Mouse (Mus musculus) MEL (cell line): Measurements from ENCODE around the gene Cd44. TPM values are rescaled to one million over a fixed set of nuclear protein-coding genes. Genes with fewer than 3 reads are reported as not detected.

ENCODE experiments used
- DNase-seq: peaks from one replicate; pipeline ENCODE4 v3.0.0; 2011; ENCODE audit warnings: low read depth, low spot score
- H3K27ac ChIP-seq: 2 replicates; pipeline ENCODE4 v1.5.1; 2012; ENCODE audit warnings: low read depth, mild to moderate bottlenecking, control low read depth, low read length, moderate library complexity; ENCODE audit not compliant: control insufficient read depth
- H3K27me3 ChIP-seq, 2 experiments: fragments of 150-350 bp in 1 of 2; sonication (generic) in 1 of 2; 2 replicates each; pipeline ENCODE4 v1.6.1; 2012; ENCODE audit warnings: low read length in 2 of 2, mild to moderate bottlenecking in 2 of 2, improper control_type of control experiment in 1 of 2, moderate library complexity in 1 of 2; ENCODE audit not compliant: insufficient read depth in 2 of 2, control insufficient read depth in 1 of 2
- H3K36me3 ChIP-seq, 2 experiments: 2 replicates each; pipeline ENCODE4 v1.6.1; 2012 to 2014; ENCODE audit warnings: low read length in 2 of 2, improper control_type of control experiment in 1 of 2, inconsistent platforms in 1 of 2, mild to moderate bottlenecking in 1 of 2; ENCODE audit not compliant: insufficient read depth in 2 of 2, control insufficient read depth in 1 of 2
- H3K4me1 ChIP-seq, 2 experiments: fragments of 150-350 bp in 1 of 2; sonication (generic) in 1 of 2; 2 replicates each; pipeline ENCODE4 v1.6.1; 2012; ENCODE audit warnings: low read length in 2 of 2, improper control_type of control experiment in 1 of 2, mild to moderate bottlenecking in 1 of 2; ENCODE audit not compliant: insufficient read depth in 2 of 2, control insufficient read depth in 1 of 2
- H3K4me3 ChIP-seq, 2 experiments: fragments of 150-350 bp in 1 of 2; sonication (generic) in 1 of 2; 2 replicates each; pipeline ENCODE4 v1.5.1; 2012; ENCODE audit warnings: low read depth in 2 of 2, low read length in 2 of 2, mild to moderate bottlenecking in 2 of 2, moderate library complexity in 2 of 2, control low read depth in 1 of 2, improper control_type of control experiment in 1 of 2; ENCODE audit not compliant: control insufficient read depth in 1 of 2, insufficient read depth in 1 of 2
- H3K79me2 ChIP-seq: 2 replicates; pipeline ENCODE4 v1.6.1; 2012; ENCODE audit warnings: mild to moderate bottlenecking, low read length, moderate library complexity; ENCODE audit not compliant: control insufficient read depth, poor library complexity, insufficient read depth
- H3K9ac ChIP-seq: 2 replicates; pipeline ENCODE4 v1.6.1; 2012; ENCODE audit warnings: low read depth, mild to moderate bottlenecking, control low read depth, low read length, moderate library complexity; ENCODE audit not compliant: control insufficient read depth, poor library complexity, severe bottlenecking
- H3K9me3 ChIP-seq: fragments of 150-350 bp; sonication (generic); replicated peaks from 2 replicates; pipeline ENCODE4 v1.6.1; 2012; ENCODE audit warnings: mild to moderate bottlenecking, low read length, improper control_type of control experiment, moderate library complexity; ENCODE audit not compliant: insufficient read depth
- CHD1 ChIP-seq: IDR thresholded peaks from 2 replicates; pipeline ENCODE4 v1.6.1; 2012; ENCODE audit warnings: low read depth, mild to moderate bottlenecking, inconsistent platforms, low read length, improper control_type of control experiment
- CHD2 ChIP-seq: IDR thresholded peaks from 2 replicates; pipeline ENCODE4 v1.6.1; 2011; ENCODE audit warnings: low read length, improper control_type of control experiment
- CTCF ChIP-seq, 3 experiments: IDR thresholded peaks in 2 of 3; conservative IDR thresholded peaks in 1 of 3; 2 replicates each; pipeline ENCODE4 v1.5.1; 2011 to 2012; ENCODE audit warnings: low read length in 3 of 3, low read depth in 2 of 3, mild to moderate bottlenecking in 2 of 3, improper control_type of control experiment in 1 of 3, inconsistent platforms in 1 of 3, mixed read lengths in 1 of 3, moderate library complexity in 1 of 3; ENCODE audit not compliant: control insufficient read depth in 1 of 3, insufficient read depth in 1 of 3, poor library complexity in 1 of 3, severe bottlenecking in 1 of 3
- E2F4 ChIP-seq: IDR thresholded peaks from 2 replicates; pipeline ENCODE4 v1.6.1; 2011; ENCODE audit warnings: low read depth, low read length, improper control_type of control experiment, borderline replicate concordance
- ELF1 ChIP-seq: IDR thresholded peaks from 2 replicates; pipeline ENCODE4 v1.6.1; 2014; ENCODE audit warnings: low read depth, mild to moderate bottlenecking, inconsistent platforms, low read length, improper control_type of control experiment, moderate library complexity
- EP300 ChIP-seq, 2 experiments: IDR thresholded peaks; 2 replicates each; pipeline ENCODE4 v1.6.1; 2011; ENCODE audit warnings: improper control_type of control experiment in 2 of 2, low read length in 2 of 2, low read depth in 1 of 2, mild to moderate bottlenecking in 1 of 2
- ETS1 ChIP-seq: IDR thresholded peaks from 2 replicates; pipeline ENCODE4 v1.6.1; 2012; ENCODE audit warnings: low read depth, mild to moderate bottlenecking, inconsistent platforms, low read length, improper control_type of control experiment, moderate library complexity
- GABPA ChIP-seq: IDR thresholded peaks from 2 replicates; pipeline ENCODE4 v1.6.1; 2012; ENCODE audit warnings: low read depth, mild to moderate bottlenecking, inconsistent platforms, low read length, improper control_type of control experiment, moderate library complexity
- HCFC1 ChIP-seq: IDR thresholded peaks from 2 replicates; pipeline ENCODE4 v1.6.1; 2012; ENCODE audit warnings: low read depth, mild to moderate bottlenecking, inconsistent platforms, low read length, improper control_type of control experiment, moderate library complexity
- KAT2A ChIP-seq: conservative IDR thresholded peaks from 2 replicates; pipeline ENCODE4 v1.6.1; 2012; ENCODE audit warnings: low read depth, low read length, improper control_type of control experiment, inconsistent platforms
- MAFK ChIP-seq: IDR thresholded peaks from 2 replicates; pipeline ENCODE4 v1.6.1; 2011; ENCODE audit warnings: low read depth, mild to moderate bottlenecking, low read length, improper control_type of control experiment, borderline replicate concordance
- MAZ ChIP-seq: IDR thresholded peaks from 2 replicates; pipeline ENCODE4 v1.6.1; 2012; ENCODE audit warnings: low read depth, mild to moderate bottlenecking, inconsistent platforms, low read length, improper control_type of control experiment
- MEF2A ChIP-seq: IDR thresholded peaks from 2 replicates; pipeline ENCODE4 v1.6.1; 2014; ENCODE audit warnings: low read depth, mild to moderate bottlenecking, inconsistent platforms, low read length, improper control_type of control experiment; ENCODE audit not compliant: poor library complexity, insufficient replicate concordance, severe bottlenecking; ENCODE audit errors: extremely low read depth
- MXI1 ChIP-seq: IDR thresholded peaks from 2 replicates; pipeline ENCODE4 v1.6.1; 2011; ENCODE audit warnings: mild to moderate bottlenecking, low read depth, low read length, improper control_type of control experiment
- MYB ChIP-seq: IDR thresholded peaks from 2 replicates; pipeline ENCODE4 v1.6.1; 2011; ENCODE audit warnings: mild to moderate bottlenecking, low read depth, low read length, improper control_type of control experiment
- MYC ChIP-seq: IDR thresholded peaks from 2 replicates; pipeline ENCODE4 v1.6.1; 2011; ENCODE audit warnings: low read depth, mild to moderate bottlenecking, low read length, improper control_type of control experiment, moderate library complexity
- NELFE ChIP-seq: IDR thresholded peaks from 2 replicates; pipeline ENCODE4 v1.6.1; 2011; ENCODE audit warnings: low read depth, low read length, improper control_type of control experiment
- NRF1 ChIP-seq: IDR thresholded peaks from 2 replicates; pipeline ENCODE4 v1.6.1; 2014; ENCODE audit warnings: low read depth, mild to moderate bottlenecking, inconsistent platforms, low read length, improper control_type of control experiment, moderate library complexity; ENCODE audit not compliant: poor library complexity, insufficient read depth, severe bottlenecking
- POLR2AphosphoS2 ChIP-seq: IDR thresholded peaks from 2 replicates; pipeline ENCODE4 v1.6.1; 2011; ENCODE audit warnings: low read length, improper control_type of control experiment
- POLR2AphosphoS5 ChIP-seq: IDR thresholded peaks from 2 replicates; pipeline ENCODE4 v1.6.1; 2012; ENCODE audit warnings: low read depth, borderline replicate concordance, mild to moderate bottlenecking, inconsistent platforms, low read length, moderate library complexity, mixed read lengths
- RAD21 ChIP-seq: IDR thresholded peaks from 2 replicates; pipeline ENCODE4 v1.6.1; 2011; ENCODE audit warnings: mild to moderate bottlenecking, low read depth, low read length, improper control_type of control experiment
- RCOR1 ChIP-seq: IDR thresholded peaks from 2 replicates; pipeline ENCODE4 v1.6.1; 2012; ENCODE audit warnings: low read depth, mild to moderate bottlenecking, inconsistent platforms, low read length, improper control_type of control experiment
- SIN3A ChIP-seq: IDR thresholded peaks from 2 replicates; pipeline ENCODE4 v1.6.1; 2012; ENCODE audit warnings: low read length, improper control_type of control experiment, inconsistent platforms
- TBP ChIP-seq: IDR thresholded peaks from 2 replicates; pipeline ENCODE4 v1.8.0; 2011; ENCODE audit warnings: low read depth, low read length, improper control_type of control experiment
- TCF12 ChIP-seq: IDR thresholded peaks from 2 replicates; pipeline ENCODE4 v1.6.1; 2014; ENCODE audit warnings: low read depth, mild to moderate bottlenecking, inconsistent platforms, low read length, improper control_type of control experiment, moderate library complexity
- UBTF ChIP-seq: IDR thresholded peaks from 2 replicates; pipeline ENCODE4 v1.6.1; 2012; ENCODE audit warnings: low read depth, mild to moderate bottlenecking, inconsistent platforms, low read length, improper control_type of control experiment, moderate library complexity, borderline replicate concordance; ENCODE audit not compliant: insufficient read depth
- USF2 ChIP-seq, 2 experiments: IDR thresholded peaks; 2 replicates each; pipeline ENCODE4 v1.6.1; 2011 to 2012; ENCODE audit warnings: improper control_type of control experiment in 2 of 2, low read length in 2 of 2, borderline replicate concordance in 1 of 2, inconsistent platforms in 1 of 2, low read depth in 1 of 2, mild to moderate bottlenecking in 1 of 2; ENCODE audit not compliant: insufficient read depth in 1 of 2
- ZC3H11A ChIP-seq: IDR thresholded peaks from 2 replicates; pipeline ENCODE4 v1.6.1; 2012; ENCODE audit warnings: low read depth, mild to moderate bottlenecking, inconsistent platforms, low read length, improper control_type of control experiment
- ZKSCAN1 ChIP-seq: IDR thresholded peaks from 2 replicates; pipeline ENCODE4 v1.6.1; 2012; ENCODE audit warnings: low read depth, mild to moderate bottlenecking, inconsistent platforms, low read length, improper control_type of control experiment, moderate library complexity
- ZNF384 ChIP-seq: IDR thresholded peaks from 2 replicates; pipeline ENCODE4 v1.6.1; 2012; ENCODE audit warnings: low read depth, mild to moderate bottlenecking, inconsistent platforms, low read length, improper control_type of control experiment
- polyA plus RNA-seq, 2 experiments: library from polyadenylated mRNA; stranded (reverse) in 1 of 2; unstranded in 1 of 2; fragments of >175 nt in 1 of 2; fragments of >200 nt in 1 of 2; gene quantifications; 2 replicates each; pipeline versions ENCODE4 v1.2.1 to v1.2.4; 2012; ENCODE audit warnings: low replicate concordance in 2 of 2, low read depth in 1 of 2; ENCODE audit not compliant: insufficient read length in 2 of 2, insufficient read depth in 1 of 2, missing spikeins in 1 of 2
- total RNA-seq: library from RNA; depleted of rRNA; stranded (reverse); fragments of 300-350 nt; gene quantifications from 2 replicates; pipeline ENCODE4 v1.2.3, GENCODE M21; 2012

The Cd44 gene
- total and polyA plus RNA-seq, 3 experiments = 43.8 to 226 (median 53.9) TPM

DNA sequence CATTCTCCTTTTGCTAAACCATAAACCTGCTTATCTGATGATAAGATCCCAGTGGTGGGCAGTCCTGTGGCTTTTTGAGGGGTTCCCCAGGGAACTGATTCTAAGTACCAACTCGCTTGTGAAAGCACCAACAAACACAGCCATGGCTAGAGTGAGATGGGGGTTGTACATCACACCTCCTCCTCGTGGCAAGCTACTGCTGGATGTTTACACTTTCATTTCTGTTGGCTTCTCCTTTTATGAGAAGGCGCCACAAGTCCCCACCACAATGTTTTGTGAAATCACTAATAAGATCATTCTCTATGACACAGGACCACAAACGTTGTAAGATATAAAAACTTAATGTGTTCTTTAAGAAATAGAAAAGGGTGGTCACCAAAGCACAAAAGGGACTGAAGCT is 88.7 kb downstream of the Cd44 start:
- Histone ChIP-seq H3K4me3 (no peak overlapping the region), H3K9ac (no peak overlapping the region), H3K79me2 (no peaks in the 10 kb centered on the region), H3K4me1 (peaks cover 3 to 10% of the 10 kb centered on the region in 2 experiments; a peak in 3 of 4 replicates), H3K27me3 (no peaks in the 10 kb centered on the region), H3K36me3 (peaks cover 12 to 13% of the 10 kb centered on the region in 2 experiments), H3K9me3 (no peaks in the 10 kb centered on the region), H3K27ac (no peak overlapping the region)
- TF ChIP-seq MEF2A = no peak
- no peak for TF ChIP-seq MYB
- no peak for TF ChIP-seq NRF1
- TF ChIP-seq E2F4 = no peak
- TF ChIP-seq MAFK = no peak
- TF ChIP-seq CHD2 = no peak
- TF ChIP-seq GABPA = no peak
- no peak for TF ChIP-seq TCF12
- no peak for TF ChIP-seq TBP
- TF ChIP-seq MYC = no peak
- TF ChIP-seq SIN3A = no peak
- no peak for TF ChIP-seq ELF1
- TF ChIP-seq MAZ = no peak
- TF ChIP-seq EP300 (IDR thresholded peaks at IDR 0.05; ENCODE audit: low read depth in 1 of 2, low read length in 2 of 2) = no peak
- TF ChIP-seq USF2 (IDR thresholded peaks at IDR 0.05; ENCODE audit: borderline replicate concordance in 1 of 2, insufficient read depth in 1 of 2, low read depth in 1 of 2, low read length in 2 of 2) = no peak
- no peak for TF ChIP-seq ETS1
- DNase-seq = no peak

DNA sequence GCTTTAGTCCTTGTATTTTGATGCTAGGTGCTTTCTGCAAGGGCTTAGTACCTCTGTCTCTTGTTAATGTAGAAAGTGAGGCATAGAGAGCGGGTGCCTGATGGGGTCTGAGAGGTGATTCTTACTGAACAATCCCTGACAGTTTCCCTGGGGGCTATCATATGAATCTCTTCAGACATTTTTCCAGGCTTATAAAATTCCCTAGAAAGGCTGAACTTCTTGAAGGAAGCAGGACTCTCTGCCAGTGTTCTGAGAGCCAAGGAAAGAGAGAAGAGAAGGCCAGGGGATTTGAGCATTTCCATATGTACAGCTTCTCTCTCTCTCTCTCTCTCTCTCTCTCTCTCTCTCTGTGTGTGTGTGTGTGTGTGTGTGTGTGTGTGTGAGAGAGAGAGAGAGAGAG is 92.0 kb downstream of the Cd44 start:
- Histone ChIP-seq H3K9me3 (no peaks in the 10 kb centered on the region), H3K4me1 (no peaks in the 10 kb centered on the region; a peak in 1 of 4 replicates), H3K27me3 (no peaks in the 10 kb centered on the region), H3K9ac (no peak overlapping the region), H3K27ac (no peak overlapping the region), H3K36me3 (peaks cover 0 to 12% of the 10 kb centered on the region in 2 experiments; a peak in 3 of 4 replicates), H3K4me3 (no peak overlapping the region), H3K79me2 (no peaks in the 10 kb centered on the region)
- no peak for DNase-seq
- no peak for TF ChIP-seq CTCF (IDR thresholded peaks at IDR 0.05 in 2 of 3, conservative IDR thresholded peaks at IDR 0.05 in 1 of 3; ENCODE audit: control insufficient read depth in 1 of 3, insufficient read depth in 1 of 3, low read depth in 2 of 3, low read length in 3 of 3, poor library complexity in 1 of 3, severe bottlenecking in 1 of 3)
- TF ChIP-seq HCFC1 = no peak
- no peak for TF ChIP-seq MYB
- TF ChIP-seq UBTF = no peak
- TF ChIP-seq RCOR1 = no peak
- no peak for TF ChIP-seq KAT2A
- no peak for TF ChIP-seq POLR2AphosphoS5
- no peak for TF ChIP-seq POLR2AphosphoS2
- no peak for TF ChIP-seq NELFE
- no peak for TF ChIP-seq TBP
- TF ChIP-seq MAFK = no peak
- TF ChIP-seq MAZ = no peak
- TF ChIP-seq MXI1 = no peak
- TF ChIP-seq E2F4 = no peak
- TF ChIP-seq ZC3H11A = no peak
- no peak for TF ChIP-seq RAD21
- TF ChIP-seq ZNF384 = no peak
- no peak for TF ChIP-seq CHD1
- no peak for TF ChIP-seq MEF2A
- TF ChIP-seq ZKSCAN1 = no peak
